Comparison of ENCODE assay signal across 10 mouse cellular contexts in the genomic region with DNA sequence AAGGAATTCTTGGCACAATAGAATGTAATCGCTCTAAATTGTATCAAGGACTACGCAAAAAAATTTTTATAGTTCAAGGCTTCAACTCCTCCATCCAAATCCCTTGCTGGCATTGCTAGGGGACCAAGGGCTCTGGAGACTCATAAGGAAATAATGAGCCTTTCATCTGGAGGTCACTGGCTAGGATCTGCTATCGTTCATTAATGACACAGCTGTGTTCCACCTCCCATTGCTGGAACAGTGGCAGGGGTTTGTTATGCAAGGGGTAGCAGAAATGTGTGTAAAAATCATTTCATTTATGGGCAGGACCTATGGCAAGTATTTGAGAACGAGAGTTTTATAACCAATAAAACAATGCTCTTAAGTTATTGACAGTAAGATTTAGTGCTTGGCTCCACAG.
"Had no signal": no experiment of that assay in that cellular context is flagged by ENCODE, and none has a peak within 500 bp of the region (broad histone marks: within the 10 kb centered on the region; RNA-seq: fewer than 3 reads in every experiment).

No protein-coding gene starts in this region.

- H3K36me3 ChIP-seq: limb, embryonic 15.5 days; liver, embryonic 12.5 days; midbrain, embryonic 13.5 days had no signal

- H3K4me1 ChIP-seq: liver, embryonic 12.5 days; midbrain, embryonic 13.5 days had no signal

- ATAC-seq: liver, embryonic 12.5 days; midbrain, embryonic 13.5 days had no signal

- H3K9me3 ChIP-seq: limb, embryonic 15.5 days; liver, embryonic 12.5 days; midbrain, embryonic 13.5 days had no signal

- H3K4me2 ChIP-seq: limb, embryonic 15.5 days; liver, embryonic 12.5 days; lung, embryonic 14.5 days; midbrain, embryonic 13.5 days had no signal

- H3K27me3 ChIP-seq: liver, embryonic 12.5 days; midbrain, embryonic 13.5 days had no signal

- H3K9ac ChIP-seq: limb, embryonic 15.5 days; liver, embryonic 12.5 days; lung, embryonic 14.5 days; midbrain, embryonic 13.5 days had no signal

- H3K4me3 ChIP-seq: left cerebral cortex, adult 2 months; limb, embryonic 15.5 days; liver, embryonic 12.5 days; midbrain, embryonic 13.5 days had no signal

- DNase-seq: kidney, adult 11 months; kidney, postnatal 10 days; kidney, postnatal 4 days; lung, embryonic 14.5 days; lung, postnatal 14 days; right cerebral cortex, postnatal 14 days had no signal

- H3K27ac ChIP-seq: left cerebral cortex, adult 2 months; limb, embryonic 15.5 days; liver, embryonic 12.5 days; midbrain, embryonic 13.5 days had no signal
